Mouse (Mus musculus): Measurements from ENCODE around the gene Ankrd63.

The Ankrd63 gene

GRCm38 (mm10) chr2:118682544-118683260, 21.1 kb downstream of the Ankrd63 start:
- no peak for TF ChIP-seq GATA4 (IDR thresholded peaks at IDR 0.05; ENCODE audit: insufficient replicate concordance, low read length)

GRCm38 (mm10) chr2:118680926-118681325, 22.8 kb downstream of the Ankrd63 start:
- no peak for TF ChIP-seq GATA4 (IDR thresholded peaks at IDR 0.05; ENCODE audit: insufficient replicate concordance, low read length)

- no peak for TF ChIP-seq GATA4 (IDR thresholded peaks at IDR 0.05; ENCODE audit: insufficient replicate concordance, low read length)
Measured at GRCm38 (mm10) chr2:118679577-118679976, 24.2 kb downstream of the Ankrd63 start.

- no peak for TF ChIP-seq GATA4 (IDR thresholded peaks at IDR 0.05; ENCODE audit: insufficient replicate concordance, low read length)
Measured at GRCm38 (mm10) chr2:118677817-118678216, 25.9 kb downstream of the Ankrd63 start.

GRCm38 (mm10) chr2:118676839-118677741, 26.7 kb downstream of the Ankrd63 start:
- no peak for TF ChIP-seq GATA4 (IDR thresholded peaks at IDR 0.05; ENCODE audit: insufficient replicate concordance, low read length)

- TF ChIP-seq GATA4 (IDR thresholded peaks at IDR 0.05; ENCODE audit: insufficient replicate concordance, low read length) = no peak
Measured at GRCm38 (mm10) chr2:118674500-118674899, 29.3 kb downstream of the Ankrd63 start.

- no peak for TF ChIP-seq GATA4 (IDR thresholded peaks at IDR 0.05; ENCODE audit: insufficient replicate concordance, low read length)
Measured at GRCm38 (mm10) chr2:118673686-118674465, 29.9 kb downstream of the Ankrd63 start.

GRCm38 (mm10) chr2:118671728-118672127, 32.0 kb downstream of the Ankrd63 start:
- no peak for TF ChIP-seq GATA4 (IDR thresholded peaks at IDR 0.05; ENCODE audit: insufficient replicate concordance, low read length)

- no peak for TF ChIP-seq GATA4 (IDR thresholded peaks at IDR 0.05; ENCODE audit: insufficient replicate concordance, low read length)
Measured at GRCm38 (mm10) chr2:118669785-118670184, 34.0 kb downstream of the Ankrd63 start.

GRCm38 (mm10) chr2:118669245-118669644, 34.5 kb downstream of the Ankrd63 start:
- no peak for TF ChIP-seq GATA4 (IDR thresholded peaks at IDR 0.05; ENCODE audit: insufficient replicate concordance, low read length)

GRCm38 (mm10) chr2:118667181-118667580, 36.6 kb downstream of the Ankrd63 start:
- TF ChIP-seq GATA4 (IDR thresholded peaks at IDR 0.05; ENCODE audit: insufficient replicate concordance, low read length) = no peak

- TF ChIP-seq GATA4 (IDR thresholded peaks at IDR 0.05; ENCODE audit: insufficient replicate concordance, low read length) = no peak
Measured at GRCm38 (mm10) chr2:118665616-118666015, 38.1 kb downstream of the Ankrd63 start.

- TF ChIP-seq GATA4 (IDR thresholded peaks at IDR 0.05; ENCODE audit: insufficient replicate concordance, low read length) = no peak
Measured at GRCm38 (mm10) chr2:118664975-118665516, 38.7 kb downstream of the Ankrd63 start.

- no peak for TF ChIP-seq GATA4 (IDR thresholded peaks at IDR 0.05; ENCODE audit: insufficient replicate concordance, low read length)
Measured at GRCm38 (mm10) chr2:118663804-118664766, 39.7 kb downstream of the Ankrd63 start.

Data from liver, adult (tissue).